1 mouse cellular context compared by ENCODE assay signal in the genomic region with DNA sequence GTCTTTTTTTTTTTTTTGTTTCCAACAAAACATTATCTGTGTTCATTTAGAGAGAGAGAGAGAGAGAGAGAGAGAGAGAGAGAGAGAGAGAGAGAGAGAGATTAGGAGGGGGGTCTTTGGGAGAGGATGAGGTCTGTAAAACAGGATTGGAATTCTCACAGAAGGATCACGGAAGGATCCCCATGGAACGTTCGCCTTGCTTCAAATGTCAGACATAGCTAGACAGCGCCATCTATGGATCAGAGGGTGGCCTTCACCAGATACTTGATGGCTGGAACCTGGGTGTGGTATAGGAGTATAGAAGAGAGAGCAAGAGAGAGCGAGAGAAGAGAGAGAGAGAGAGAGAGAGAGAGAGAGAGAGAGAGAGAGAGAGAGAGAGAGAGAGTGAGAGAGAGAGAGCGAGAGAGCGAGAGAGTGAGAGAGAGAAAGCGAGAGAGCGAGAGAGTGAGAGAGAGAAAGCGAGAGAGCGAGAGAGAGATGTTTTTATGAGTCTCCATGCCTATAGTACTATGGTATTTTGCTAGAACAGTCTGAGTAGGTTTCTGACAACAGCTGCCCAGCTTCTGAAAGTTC.
TF ChIP-seq lines count a peak whose summit lies in the region.

No protein-coding gene starts in this region.

TF ChIP-seq in CH12.LX, 34 proteins besides CTCF, POLR2A, EP300 and RAD21 (continued from another document):
- TF ChIP-seq ZC3H11A (IDR thresholded peaks at IDR 0.05; ENCODE audit: low read depth, low read length) (peak; percentile 17; the same call in 1 of the 2 replicates), SMC3 (IDR thresholded peaks at IDR 0.05; ENCODE audit: low read depth, low read length) (peak; percentile 66)
